Mouse (Mus musculus): ENCODE measurements around the gene Oxsm. TPM values are rescaled to one million over a fixed set of nuclear protein-coding genes. Genes with fewer than 3 reads are reported as not detected.
A peak's percentile ranks its signal among the peaks of the same experiment; 100 is the strongest.

Oxsm gene
- total and polyA plus RNA-seq, 2 experiments = 13.3 to 19.6 TPM

DNA sequence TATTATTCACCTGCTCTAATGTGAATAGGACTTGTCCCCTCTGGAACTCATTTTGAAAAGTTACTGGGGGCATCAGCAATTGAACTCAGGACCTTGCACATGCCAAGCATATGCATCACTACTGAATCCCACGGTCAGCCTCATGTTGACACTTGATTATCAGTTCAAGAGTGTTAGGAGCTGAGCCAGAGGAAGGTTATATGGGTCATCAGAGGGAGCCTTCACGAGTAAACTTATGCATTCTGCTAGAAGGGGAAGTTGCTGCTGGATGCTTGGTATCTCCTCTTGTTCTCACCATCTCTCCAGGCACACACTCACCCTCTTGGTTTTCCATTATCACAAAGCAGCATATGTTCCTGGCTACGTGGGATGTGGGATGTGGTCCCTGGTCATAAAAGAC, 47.9 kb downstream of the Oxsm start:
- H3K4me3 ChIP-seq (ENCODE audit: insufficient read depth, low read depth, low read length) = no peak overlapping the region
- TF ChIP-seq CTCF (IDR thresholded peaks at IDR 0.05; ENCODE audit: low read depth, low read length) (no peak), POLR2A (IDR thresholded peaks at IDR 0.05; ENCODE audit: extremely low read depth, insufficient read depth, low read length) (no peak)
- no peaks in the 10 kb centered on the region for H3K4me1 ChIP-seq (ENCODE audit: control insufficient read depth, insufficient read depth, low read length)
- no peak overlapping the region for H3K9ac ChIP-seq (ENCODE audit: low read depth, low read length)
- no peak overlapping the region for H3K27ac ChIP-seq (replicated peaks; ENCODE audit: insufficient read depth, low read depth, low read length)
- 24% methylated on average over 3 of the region's 3 CpGs for WGBS
- no peaks in the 10 kb centered on the region for H3K79me2 ChIP-seq (ENCODE audit: control insufficient read depth, insufficient read depth, low read length)
- H3K27me3 ChIP-seq (ENCODE audit: control insufficient read depth, insufficient read depth, low read length) = no peaks in the 10 kb centered on the region
- DNase-seq (ENCODE audit: extremely low read depth, low read depth, low spot score) = no peak
- no peaks in the 10 kb centered on the region for H3K36me3 ChIP-seq (ENCODE audit: control insufficient read depth, insufficient read depth, low read length)

GRCm38 (mm10) chr14:16200969-16201638, 48.5 kb downstream of the Oxsm start:
- H3K27me3 ChIP-seq (ENCODE audit: control insufficient read depth, insufficient read depth, low read length) = no peaks in the 10 kb centered on the region
- no peaks in the 10 kb centered on the region for H3K79me2 ChIP-seq (ENCODE audit: control insufficient read depth, insufficient read depth, low read length)
- H3K4me3 ChIP-seq (ENCODE audit: insufficient read depth, low read depth, low read length) = no peak overlapping the region
- 49% methylated on average over 8 of the region's 8 CpGs for WGBS
- no peak overlapping the region for H3K27ac ChIP-seq (replicated peaks; ENCODE audit: insufficient read depth, low read depth, low read length)
- no peak overlapping the region for H3K9ac ChIP-seq (ENCODE audit: low read depth, low read length)
- TF ChIP-seq CTCF (IDR thresholded peaks at IDR 0.05; ENCODE audit: low read depth, low read length) = no peak
- no peak for TF ChIP-seq POLR2A (IDR thresholded peaks at IDR 0.05; ENCODE audit: extremely low read depth, insufficient read depth, low read length)
- no peaks in the 10 kb centered on the region for H3K4me1 ChIP-seq (ENCODE audit: control insufficient read depth, insufficient read depth, low read length)
- no peak for DNase-seq (ENCODE audit: extremely low read depth, low read depth, low spot score)
- no peaks in the 10 kb centered on the region for H3K36me3 ChIP-seq (ENCODE audit: control insufficient read depth, insufficient read depth, low read length)

DNA sequence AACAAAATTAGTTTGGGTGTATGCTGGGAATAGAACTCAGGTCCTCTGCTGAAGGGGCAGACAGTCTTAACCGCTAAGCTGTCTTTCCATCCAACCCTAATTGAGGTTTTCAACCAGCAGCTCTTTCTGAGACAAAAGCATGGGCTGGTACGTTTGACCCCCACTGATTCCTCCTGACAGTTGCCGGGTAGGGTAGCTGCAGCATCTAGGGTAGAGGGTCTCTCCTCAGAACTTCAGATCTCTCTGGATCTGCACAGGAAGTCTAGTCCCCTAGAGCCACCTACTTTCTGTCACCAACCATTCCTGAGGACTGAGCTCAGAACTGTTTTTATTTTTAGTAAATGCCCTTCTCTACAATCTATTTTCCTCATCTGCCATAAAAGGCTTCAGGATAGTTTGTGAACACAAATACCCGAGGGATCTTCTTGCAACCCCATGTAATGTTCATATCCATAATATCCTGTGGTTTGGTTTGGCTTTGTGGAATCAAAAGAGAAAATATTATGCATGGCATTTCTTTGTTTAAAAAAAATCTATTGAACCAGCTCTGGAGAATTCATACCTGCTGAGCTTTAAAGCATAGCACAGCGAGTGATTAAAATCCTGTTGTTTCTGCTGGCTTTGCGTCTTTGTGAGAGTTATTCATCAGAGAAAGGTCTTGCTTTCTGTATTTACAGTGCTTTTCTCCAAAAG, 49.2 kb downstream of the Oxsm start:
- Histone ChIP-seq H3K36me3 (ENCODE audit: control insufficient read depth, insufficient read depth, low read length) (no peaks in the 10 kb centered on the region), H3K79me2 (ENCODE audit: control insufficient read depth, insufficient read depth, low read length) (no peaks in the 10 kb centered on the region), H3K9ac (ENCODE audit: low read depth, low read length) (no peak overlapping the region), H3K27ac (replicated peaks; ENCODE audit: insufficient read depth, low read depth, low read length) (no peak overlapping the region), H3K27me3 (ENCODE audit: control insufficient read depth, insufficient read depth, low read length) (no peaks in the 10 kb centered on the region), H3K4me3 (ENCODE audit: insufficient read depth, low read depth, low read length) (no peak overlapping the region), H3K4me1 (ENCODE audit: control insufficient read depth, insufficient read depth, low read length) (no peaks in the 10 kb centered on the region)
- 71% methylated on average over 6 of the region's 6 CpGs for WGBS
- TF ChIP-seq POLR2A (IDR thresholded peaks at IDR 0.05; ENCODE audit: extremely low read depth, insufficient read depth, low read length) = no peak
- TF ChIP-seq CTCF (IDR thresholded peaks at IDR 0.05; ENCODE audit: low read depth, low read length) = no peak
- DNase-seq (ENCODE audit: extremely low read depth, low read depth, low spot score) = no peak

DNA sequence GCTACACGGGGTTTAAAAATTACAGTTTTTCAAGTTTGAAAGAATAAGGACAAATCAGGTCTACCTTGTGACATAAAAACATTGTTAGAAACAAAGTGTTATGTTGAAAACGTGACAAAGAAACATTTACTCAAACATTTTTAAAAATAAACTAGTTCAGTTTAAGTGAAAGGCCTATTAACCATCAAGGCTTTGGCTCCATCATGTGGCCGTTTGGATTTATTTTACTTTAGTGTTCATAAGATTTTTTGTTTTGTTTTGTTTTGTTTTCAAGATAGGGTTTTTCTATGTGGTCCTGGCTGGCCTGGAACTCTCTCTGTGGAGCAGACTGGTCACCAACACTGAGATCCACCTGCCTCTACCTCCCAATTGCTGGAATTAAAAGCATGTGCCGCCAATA, 53.1 kb downstream of the Oxsm start:
- H3K27ac ChIP-seq (replicated peaks; ENCODE audit: insufficient read depth, low read depth, low read length) = no peak overlapping the region
- no peaks in the 10 kb centered on the region for H3K4me1 ChIP-seq (ENCODE audit: control insufficient read depth, insufficient read depth, low read length)
- DNase-seq (ENCODE audit: extremely low read depth, low read depth, low spot score) = peak; percentile 16
- no peaks in the 10 kb centered on the region for H3K27me3 ChIP-seq (ENCODE audit: control insufficient read depth, insufficient read depth, low read length)
- no peaks in the 10 kb centered on the region for H3K79me2 ChIP-seq (ENCODE audit: control insufficient read depth, insufficient read depth, low read length)
- WGBS = 47% methylated on average over 4 of the region's 4 CpGs
- TF ChIP-seq POLR2A (IDR thresholded peaks at IDR 0.05; ENCODE audit: extremely low read depth, insufficient read depth, low read length) (no peak), CTCF (IDR thresholded peaks at IDR 0.05; ENCODE audit: low read depth, low read length) (no peak)
- no peak overlapping the region for H3K9ac ChIP-seq (ENCODE audit: low read depth, low read length)
- H3K36me3 ChIP-seq (ENCODE audit: control insufficient read depth, insufficient read depth, low read length) = no peaks in the 10 kb centered on the region
- H3K4me3 ChIP-seq (ENCODE audit: insufficient read depth, low read depth, low read length) = no peak overlapping the region

DNA sequence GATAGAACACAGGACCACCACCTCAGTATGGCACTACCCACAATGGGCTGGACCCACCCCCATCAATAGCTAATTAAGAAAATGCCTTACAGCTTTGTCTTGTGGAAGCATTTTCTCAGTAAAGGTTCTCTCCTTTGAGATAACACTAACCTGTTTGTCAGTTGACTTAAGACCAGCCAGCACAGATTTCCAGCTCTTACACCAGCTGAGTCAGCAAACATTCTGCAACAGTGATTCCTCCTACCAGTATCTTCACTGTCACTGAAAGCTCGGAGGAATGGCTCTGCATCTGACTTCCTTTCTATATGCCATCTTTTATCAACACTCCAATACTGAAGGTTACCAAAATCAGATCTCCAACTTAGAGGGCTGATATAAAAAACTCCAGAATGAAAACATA, 54.1 kb downstream of the Oxsm start:
- Histone ChIP-seq H3K79me2 (ENCODE audit: control insufficient read depth, insufficient read depth, low read length) (no peaks in the 10 kb centered on the region), H3K27ac (replicated peaks; ENCODE audit: insufficient read depth, low read depth, low read length) (no peak overlapping the region), H3K4me1 (ENCODE audit: control insufficient read depth, insufficient read depth, low read length) (no peaks in the 10 kb centered on the region), H3K9ac (ENCODE audit: low read depth, low read length) (no peak overlapping the region), H3K4me3 (ENCODE audit: insufficient read depth, low read depth, low read length) (no peak overlapping the region), H3K27me3 (ENCODE audit: control insufficient read depth, insufficient read depth, low read length) (no peaks in the 10 kb centered on the region), H3K36me3 (ENCODE audit: control insufficient read depth, insufficient read depth, low read length) (no peaks in the 10 kb centered on the region)
- WGBS = 69% methylated on average over 1 of the region's 1 CpGs
- DNase-seq (ENCODE audit: extremely low read depth, low read depth, low spot score) = no peak
- TF ChIP-seq CTCF (IDR thresholded peaks at IDR 0.05; ENCODE audit: low read depth, low read length) = no peak
- no peak for TF ChIP-seq POLR2A (IDR thresholded peaks at IDR 0.05; ENCODE audit: extremely low read depth, insufficient read depth, low read length)

DNA sequence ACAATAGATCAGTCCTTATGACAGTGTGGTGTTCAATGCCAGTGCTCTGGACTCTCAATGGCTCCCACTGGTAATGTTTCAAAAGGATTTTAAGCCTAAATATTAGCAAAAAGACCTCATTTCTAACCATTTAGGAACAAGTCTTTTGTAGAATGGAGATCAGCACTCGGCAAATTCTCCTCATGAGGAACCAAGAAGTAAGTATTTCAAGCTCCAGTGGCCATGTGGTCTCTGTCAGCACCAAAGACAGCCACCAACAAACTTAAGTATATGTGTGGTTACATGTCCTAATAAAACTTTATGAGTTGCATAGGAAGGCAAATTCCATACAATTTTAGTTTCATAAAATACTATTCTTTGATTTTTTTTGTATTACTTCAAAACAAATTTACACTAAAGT, 55.5 kb downstream of the Oxsm start:
- no peak overlapping the region for H3K4me3 ChIP-seq (ENCODE audit: insufficient read depth, low read depth, low read length)
- 75% methylated on average over 1 of the region's 1 CpGs for WGBS
- H3K27me3 ChIP-seq (ENCODE audit: control insufficient read depth, insufficient read depth, low read length) = no peaks in the 10 kb centered on the region
- H3K27ac ChIP-seq (replicated peaks; ENCODE audit: insufficient read depth, low read depth, low read length) = no peak overlapping the region
- DNase-seq (ENCODE audit: extremely low read depth, low read depth, low spot score) = no peak
- TF ChIP-seq CTCF (IDR thresholded peaks at IDR 0.05; ENCODE audit: low read depth, low read length) (no peak), POLR2A (IDR thresholded peaks at IDR 0.05; ENCODE audit: extremely low read depth, insufficient read depth, low read length) (no peak)
- H3K9ac ChIP-seq (ENCODE audit: low read depth, low read length) = no peak overlapping the region
- H3K36me3 ChIP-seq (ENCODE audit: control insufficient read depth, insufficient read depth, low read length) = no peaks in the 10 kb centered on the region
- peaks cover under 1% of the 10 kb centered on the region; the same call in 1 of the 2 replicates for H3K4me1 ChIP-seq (ENCODE audit: control insufficient read depth, insufficient read depth, low read length)
- no peaks in the 10 kb centered on the region for H3K79me2 ChIP-seq (ENCODE audit: control insufficient read depth, insufficient read depth, low read length)

All from liver, adult 2 months (tissue).